In the genomic region with DNA sequence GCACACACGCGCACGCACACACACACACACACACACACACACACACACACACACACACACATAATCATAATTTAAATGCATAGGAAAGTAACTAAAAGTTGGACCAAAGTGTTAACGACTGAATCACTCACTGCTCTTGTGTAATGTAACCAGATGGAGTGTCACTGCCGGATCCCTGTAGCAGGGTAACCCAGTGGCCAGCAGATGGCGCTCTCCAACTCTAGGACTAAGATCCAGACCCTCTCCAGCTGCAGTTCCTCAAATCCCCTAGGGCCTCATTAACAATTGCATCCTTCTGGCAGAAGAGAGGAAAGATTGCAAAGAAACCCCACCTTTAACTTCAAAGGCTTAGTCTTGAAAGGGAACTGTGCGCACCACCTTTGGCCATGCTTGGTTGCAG, we compare ENCODE assay signal across 8 mouse cellular contexts.
DNase-seq lines count a peak whose midpoint lies in the region; ATAC-seq and TF ChIP-seq lines count a peak whose summit lies in the region.

No protein-coding gene starts in this region.

- no peak overlapping the region for H3K9ac ChIP-seq in kidney, postnatal 0 days (ENCODE audit: low read depth, low read length)
- H3K9ac ChIP-seq in liver, embryonic 11.5 days (ENCODE audit: low read depth, low read length) = no peak overlapping the region
- no peak overlapping the region for H3K9ac ChIP-seq in neural tube, embryonic 14.5 days (replicated peaks; ENCODE audit: low read depth, low read length)

- H3K36me3 ChIP-seq in heart, embryonic 10.5 days = no peaks in the 10 kb centered on the region
- no peaks in the 10 kb centered on the region for H3K36me3 ChIP-seq in kidney, postnatal 0 days (ENCODE audit: insufficient read depth, low read length)
- H3K36me3 ChIP-seq in liver, embryonic 11.5 days (ENCODE audit: control insufficient read depth, insufficient read depth, low read length) = no peaks in the 10 kb centered on the region
- H3K36me3 ChIP-seq in neural tube, embryonic 14.5 days (ENCODE audit: control insufficient read depth, insufficient read depth, low read length) = no peaks in the 10 kb centered on the region

- no peak overlapping the region for H3K4me3 ChIP-seq in embryonic fibroblast, embryonic 13.5 days (ENCODE audit: insufficient read depth, low read length)
- no peak overlapping the region for H3K4me3 ChIP-seq in heart, embryonic 10.5 days
- no peak overlapping the region for H3K4me3 ChIP-seq in kidney, postnatal 0 days (replicated peaks; ENCODE audit: low read depth, low read length)
- H3K4me3 ChIP-seq in liver, embryonic 11.5 days (ENCODE audit: low read depth, low read length) = no peak overlapping the region
- H3K4me3 ChIP-seq in neural tube, embryonic 14.5 days (ENCODE audit: low read depth, low read length) = no peak overlapping the region

- peaks cover 1% of the 10 kb centered on the region; the same call in 1 of the 2 replicates for H3K4me1 ChIP-seq in embryonic fibroblast, embryonic 13.5 days (ENCODE audit: control insufficient read depth, insufficient read depth, low read length)
- peaks cover 8% of the 10 kb centered on the region; the same call in 1 of the 2 replicates for H3K4me1 ChIP-seq in heart, embryonic 10.5 days
- peaks cover 6% of the 10 kb centered on the region; the same call in 1 of the 2 replicates for H3K4me1 ChIP-seq in kidney, postnatal 0 days (replicated peaks; ENCODE audit: insufficient read depth, low read length)
- H3K4me1 ChIP-seq in liver, embryonic 11.5 days (replicated peaks; ENCODE audit: control insufficient read depth, insufficient read depth, low read length) = no peaks in the 10 kb centered on the region
- no peaks in the 10 kb centered on the region for H3K4me1 ChIP-seq in neural tube, embryonic 14.5 days (ENCODE audit: control insufficient read depth, insufficient read depth, low read length)

- H3K9me3 ChIP-seq in heart, embryonic 10.5 days = no peaks in the 10 kb centered on the region
- no peaks in the 10 kb centered on the region for H3K9me3 ChIP-seq in kidney, postnatal 0 days (replicated peaks; ENCODE audit: low read length)
- H3K9me3 ChIP-seq in liver, embryonic 11.5 days (ENCODE audit: control insufficient read depth, low read length) = no peaks in the 10 kb centered on the region
- no peaks in the 10 kb centered on the region for H3K9me3 ChIP-seq in neural tube, embryonic 14.5 days (ENCODE audit: control insufficient read depth, low read length)

- no peak overlapping the region for H3K4me2 ChIP-seq in kidney, postnatal 0 days (ENCODE audit: low read length)
- H3K4me2 ChIP-seq in liver, embryonic 11.5 days = no peak overlapping the region
- no peak overlapping the region for H3K4me2 ChIP-seq in neural tube, embryonic 14.5 days (ENCODE audit: low read depth, low read length)

- no peak overlapping the region for H3K27ac ChIP-seq in embryonic fibroblast, embryonic 13.5 days (ENCODE audit: insufficient read depth, low read length)
- H3K27ac ChIP-seq in heart, embryonic 10.5 days = no peak overlapping the region
- H3K27ac ChIP-seq in kidney, postnatal 0 days = no peak overlapping the region
- no peak overlapping the region for H3K27ac ChIP-seq in liver, embryonic 11.5 days (ENCODE audit: low read depth, low read length)
- no peak overlapping the region for H3K27ac ChIP-seq in neural tube, embryonic 14.5 days (ENCODE audit: low read depth, low read length)

- no peaks in the 10 kb centered on the region for H3K27me3 ChIP-seq in heart, embryonic 10.5 days (ENCODE audit: insufficient read depth, poor library complexity, severe bottlenecking)
- no peaks in the 10 kb centered on the region for H3K27me3 ChIP-seq in kidney, postnatal 0 days (ENCODE audit: insufficient read depth, low read length)
- H3K27me3 ChIP-seq in liver, embryonic 11.5 days (replicated peaks; ENCODE audit: control insufficient read depth, insufficient read depth, low read length) = no peaks in the 10 kb centered on the region
- no peaks in the 10 kb centered on the region for H3K27me3 ChIP-seq in neural tube, embryonic 14.5 days (ENCODE audit: control insufficient read depth, insufficient read depth, low read length)

- WGBS in heart, embryonic 10.5 days = 35% methylated on average over 7 of the region's 7 CpGs
- WGBS in kidney, postnatal 0 days = 35% methylated on average over 7 of the region's 7 CpGs
- 44% methylated on average over 7 of the region's 7 CpGs for WGBS in liver, embryonic 11.5 days
- 39% methylated on average over 7 of the region's 7 CpGs for whole genome bisulfite sequencing in neural tube, embryonic 14.5 days

- no peak for TF ChIP-seq POLR2A in embryonic fibroblast, embryonic 13.5 days (IDR thresholded peaks at IDR 0.05; ENCODE audit: low read depth, low read length)

- peak; percentile 83 for ATAC-seq in kidney, postnatal 0 days (replicated peaks; ENCODE audit: low FRiP score, low read depth)
- ATAC-seq in liver, embryonic 11.5 days (replicated peaks; ENCODE audit: low FRiP score) = peak; percentile 77
- ATAC-seq in neural tube, embryonic 14.5 days (ENCODE audit: low read depth) = peak; percentile 90

- peak; percentile 73 for DNase-seq in A20 (ENCODE audit: low read depth, low spot score)
- DNase-seq in adrenal gland, postnatal 10 days = peak; percentile 86
- peak; percentile 87 for DNase-seq in heart, embryonic 10.5 days (ENCODE audit: low spot score)
- peak; percentile 97 for DNase-seq in kidney, postnatal 0 days (ENCODE audit: low spot score)
- peak; percentile 65 for DNase-seq in liver, embryonic 11.5 days (ENCODE audit: low spot score)
- peak; percentile 41 for DNase-seq in telencephalon, adult 2 months (ENCODE audit: low read depth, low spot score)

- TF ChIP-seq CTCF in embryonic fibroblast, embryonic 13.5 days (IDR thresholded peaks at IDR 0.05; ENCODE audit: borderline replicate concordance, insufficient read depth, low read length) = peak; percentile 79
- TF ChIP-seq CTCF in kidney, postnatal 0 days (IDR thresholded peaks at IDR 0.05; ENCODE audit: low read depth) = peak; percentile 98

Comparison
In these comparisons a context has a peak if more than half of its experiments do, and no peak if none do; other contexts are left out.
1. DNase-seq: peak in every context shown above with its lines; median percentile 97 in kidney, postnatal 0 days; 87 in heart, embryonic 10.5 days; 86 in adrenal gland, postnatal 10 days; 73 in A20; 65 in liver, embryonic 11.5 days; 41 in telencephalon, adult 2 months.